Mouse (Mus musculus): ENCODE results near the gene 1700016D06Rik. TPM values are rescaled to one million over a fixed set of nuclear protein-coding genes. Genes with fewer than 3 reads are reported as not detected.

Gene 1700016D06Rik
- polyA plus RNA-seq, 1 experiment = 47.0 TPM

DNA sequence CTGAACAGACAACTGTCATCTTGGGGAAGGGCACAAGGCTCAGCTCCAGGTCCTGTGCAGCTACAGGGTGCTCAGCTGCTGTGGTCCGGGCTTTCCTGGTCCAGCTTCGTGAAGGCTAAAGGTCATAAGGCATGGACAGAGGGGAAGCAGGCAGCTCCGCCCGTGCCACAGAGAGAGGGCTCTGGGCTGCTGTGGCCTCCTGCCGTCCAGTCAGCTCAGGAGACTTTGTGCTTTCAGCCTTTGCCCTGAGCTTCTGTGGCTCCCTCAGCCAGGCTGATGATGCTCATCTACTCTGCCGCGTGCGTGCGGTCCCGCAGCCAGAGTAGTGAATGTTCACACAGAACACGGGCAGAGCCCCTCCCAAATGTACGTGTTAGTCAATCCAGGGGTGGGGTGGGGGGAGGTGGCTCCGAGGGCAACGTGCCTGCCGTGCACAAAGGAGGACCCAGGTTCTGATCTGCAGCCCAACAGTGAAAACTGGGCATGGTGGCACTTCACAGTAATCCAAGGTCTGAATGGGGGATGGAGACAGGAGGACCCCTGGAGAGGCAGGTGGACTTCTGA lies 34.9 kb upstream of the 1700016D06Rik start:
- no peaks in the 10 kb centered on the region for H3K36me3 ChIP-seq (ENCODE audit: control insufficient read depth, insufficient read depth, low read length)
- no peak overlapping the region for H3K4me3 ChIP-seq (ENCODE audit: control insufficient read depth, low read depth, low read length)
- H3K4me1 ChIP-seq (ENCODE audit: control insufficient read depth, insufficient read depth, low read length) = no peaks in the 10 kb centered on the region
- H3K27ac ChIP-seq (ENCODE audit: control insufficient read depth, insufficient read depth, low read depth, low read length) = no peak overlapping the region
- no peaks in the 10 kb centered on the region for H3K27me3 ChIP-seq (ENCODE audit: control insufficient read depth, insufficient read depth, low read length)
- TF ChIP-seq POLR2A (IDR thresholded peaks at IDR 0.05; ENCODE audit: control insufficient read depth, low read depth, low read length) (no peak), CTCF (IDR thresholded peaks at IDR 0.05; ENCODE audit: control insufficient read depth, insufficient read depth, insufficient replicate concordance, low read depth, low read length) (no peak)

DNA sequence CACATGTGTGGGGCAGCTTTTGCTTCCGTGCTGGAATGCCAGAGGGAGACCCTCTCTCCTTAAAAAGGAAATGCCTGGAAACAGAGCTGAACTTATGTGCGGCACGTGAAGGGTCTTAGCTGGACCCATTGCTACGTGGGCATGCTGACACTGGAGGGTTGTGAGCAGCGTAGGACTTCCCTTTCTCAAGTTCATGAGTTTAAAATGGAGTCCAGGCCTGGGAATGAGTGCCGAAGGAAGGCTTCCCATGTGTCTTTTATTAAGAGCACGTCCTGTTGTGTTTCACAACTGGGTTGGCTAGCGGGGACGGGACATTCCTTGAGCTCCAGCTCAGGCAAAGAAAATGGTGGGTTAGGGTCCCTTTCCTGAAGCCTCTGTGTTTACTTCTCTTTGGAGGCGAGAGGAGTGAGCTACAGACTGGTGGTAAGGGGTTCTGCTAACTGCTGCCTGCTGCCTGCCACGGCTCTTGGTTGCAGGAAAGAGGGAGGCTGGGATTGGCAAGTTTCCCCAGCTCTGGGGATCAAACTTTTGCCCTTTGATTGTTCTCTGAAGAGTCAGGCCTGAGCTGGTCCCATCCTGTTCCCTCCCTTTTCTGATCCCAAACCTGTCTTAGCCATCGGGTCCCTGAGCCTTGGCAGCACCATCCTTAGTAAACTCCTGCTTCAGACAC lies 29.5 kb upstream of the 1700016D06Rik start:
- TF ChIP-seq POLR2A (IDR thresholded peaks at IDR 0.05; ENCODE audit: control insufficient read depth, low read depth, low read length) (no peak), CTCF (IDR thresholded peaks at IDR 0.05; ENCODE audit: control insufficient read depth, insufficient read depth, insufficient replicate concordance, low read depth, low read length) (no peak)

DNA sequence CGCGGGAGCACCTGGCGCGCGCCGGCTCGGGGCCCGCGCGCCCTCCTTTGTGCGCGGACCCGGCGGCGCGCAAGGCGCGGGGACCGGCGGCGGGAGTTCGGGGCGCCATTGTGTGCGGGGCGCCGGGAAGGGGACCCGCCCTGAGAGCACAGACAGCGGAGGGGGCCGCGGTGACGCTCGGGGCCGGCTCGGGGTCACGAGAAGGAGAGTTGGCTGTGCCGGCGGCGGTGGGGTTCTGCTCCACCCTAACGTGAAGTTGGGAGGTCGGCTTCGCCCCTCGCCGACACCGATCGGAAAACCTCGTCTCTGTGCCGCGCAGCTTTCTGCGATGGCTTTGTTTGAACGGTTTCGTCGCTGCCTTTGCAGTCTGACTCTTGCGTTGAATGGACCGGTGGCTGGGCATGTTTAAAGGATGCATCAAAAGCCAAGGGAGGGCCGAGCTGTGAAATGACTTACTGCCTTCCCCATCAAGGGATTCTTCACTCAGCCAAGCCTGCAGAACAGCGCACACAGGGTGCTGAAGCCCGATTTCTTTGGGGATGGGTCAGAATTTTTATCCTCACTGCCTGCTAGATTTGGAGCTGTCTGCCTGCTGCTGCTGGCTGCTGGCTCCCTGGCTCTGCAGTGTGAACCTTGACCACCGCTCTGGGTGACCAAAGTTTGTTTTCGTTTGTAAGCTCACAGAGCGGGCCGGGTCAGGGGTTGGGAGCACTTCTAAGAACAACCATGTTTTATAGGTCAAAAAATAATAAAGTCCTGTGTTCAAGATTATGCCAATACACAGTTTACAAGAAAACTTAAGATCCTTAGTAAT lies 27.8 kb upstream of the 1700016D06Rik start:
- H3K4me1 ChIP-seq (ENCODE audit: control insufficient read depth, insufficient read depth, low read length) = peaks cover 13% of the 10 kb centered on the region
- peak overlapping the region; percentile 84 for H3K4me3 ChIP-seq (ENCODE audit: control insufficient read depth, low read depth, low read length)
- no peak for TF ChIP-seq POLR2A (IDR thresholded peaks at IDR 0.05; ENCODE audit: control insufficient read depth, low read depth, low read length)
- TF ChIP-seq CTCF (IDR thresholded peaks at IDR 0.05; ENCODE audit: control insufficient read depth, insufficient read depth, insufficient replicate concordance, low read depth, low read length) = no peak
- H3K27me3 ChIP-seq (ENCODE audit: control insufficient read depth, insufficient read depth, low read length) = no peaks in the 10 kb centered on the region
- no peak overlapping the region for H3K27ac ChIP-seq (ENCODE audit: control insufficient read depth, insufficient read depth, low read depth, low read length)
- H3K36me3 ChIP-seq (ENCODE audit: control insufficient read depth, insufficient read depth, low read length) = no peaks in the 10 kb centered on the region

More for the DNA sequence above, 29.5 kb upstream of the 1700016D06Rik start:
- H3K36me3 ChIP-seq (ENCODE audit: control insufficient read depth, insufficient read depth, low read length) = no peaks in the 10 kb centered on the region
- no peak overlapping the region for H3K4me3 ChIP-seq (ENCODE audit: control insufficient read depth, low read depth, low read length)
- no peaks in the 10 kb centered on the region for H3K27me3 ChIP-seq (ENCODE audit: control insufficient read depth, insufficient read depth, low read length)
- H3K27ac ChIP-seq (ENCODE audit: control insufficient read depth, insufficient read depth, low read depth, low read length) = no peak overlapping the region
- peaks cover 13% of the 10 kb centered on the region for H3K4me1 ChIP-seq (ENCODE audit: control insufficient read depth, insufficient read depth, low read length)

DNA sequence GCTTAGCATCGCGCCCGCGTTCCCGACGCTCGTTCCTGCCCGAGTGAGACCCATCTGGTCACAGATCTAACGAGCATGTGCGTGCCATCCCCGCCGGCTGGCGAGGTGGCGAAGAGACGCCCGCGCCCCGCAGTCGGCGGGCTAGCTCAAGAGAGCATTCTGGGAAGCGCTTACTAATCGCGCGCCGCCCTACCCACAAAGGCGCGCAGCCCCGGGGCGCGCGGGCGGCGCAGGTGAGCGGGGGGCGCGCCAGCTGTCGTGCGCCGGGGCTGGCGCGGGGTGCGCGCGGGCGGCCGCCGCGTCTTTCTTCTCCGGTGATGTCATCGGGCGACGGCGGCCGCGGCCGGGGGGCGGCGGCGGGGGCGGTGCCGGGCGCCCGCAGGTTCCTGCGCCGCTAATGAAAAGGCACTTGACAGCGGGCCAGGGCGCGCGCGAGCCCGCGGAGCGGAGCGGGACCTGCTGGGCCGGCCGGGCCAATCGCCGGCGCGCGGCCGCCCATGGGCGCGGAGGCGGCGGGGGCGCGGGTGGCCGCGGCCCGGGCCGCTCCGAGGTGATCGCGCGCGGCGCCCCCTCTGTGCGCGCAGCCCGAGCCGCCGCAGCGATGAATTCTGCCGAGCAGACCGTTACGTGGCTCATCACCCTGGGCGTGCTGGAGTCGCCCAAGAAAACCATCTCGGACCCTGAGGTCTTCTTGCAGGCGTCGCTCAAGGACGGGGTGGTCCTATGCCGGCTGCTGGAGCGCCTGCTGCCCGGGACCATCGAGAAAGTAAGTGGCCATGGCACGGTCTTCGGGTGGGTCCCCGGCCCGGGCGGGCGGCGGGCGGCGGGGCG lies 27.0 kb upstream of the 1700016D06Rik start, which contains the start of gene Arhgef7:
TSS of gene Arhgef7 (plus strand) at position 71 of the 831 bp plus-strand sequence.
- peak within 1 kb of the TSS; percentile 51 for H3K27ac ChIP-seq (ENCODE audit: control insufficient read depth, insufficient read depth, low read depth, low read length)
- no peak for TF ChIP-seq CTCF (IDR thresholded peaks at IDR 0.05; ENCODE audit: control insufficient read depth, insufficient read depth, insufficient replicate concordance, low read depth, low read length)
- no peak for TF ChIP-seq POLR2A (IDR thresholded peaks at IDR 0.05; ENCODE audit: control insufficient read depth, low read depth, low read length)
- no peaks in the 10 kb centered on the region for H3K27me3 ChIP-seq (ENCODE audit: control insufficient read depth, insufficient read depth, low read length)
- peaks cover 13% of the 10 kb centered on the region for H3K4me1 ChIP-seq (ENCODE audit: control insufficient read depth, insufficient read depth, low read length)
- no peaks in the 10 kb centered on the region for H3K36me3 ChIP-seq (ENCODE audit: control insufficient read depth, insufficient read depth, low read length)
- H3K4me3 ChIP-seq (ENCODE audit: control insufficient read depth, low read depth, low read length) = peak within 1 kb of the TSS; percentile 84

DNA sequence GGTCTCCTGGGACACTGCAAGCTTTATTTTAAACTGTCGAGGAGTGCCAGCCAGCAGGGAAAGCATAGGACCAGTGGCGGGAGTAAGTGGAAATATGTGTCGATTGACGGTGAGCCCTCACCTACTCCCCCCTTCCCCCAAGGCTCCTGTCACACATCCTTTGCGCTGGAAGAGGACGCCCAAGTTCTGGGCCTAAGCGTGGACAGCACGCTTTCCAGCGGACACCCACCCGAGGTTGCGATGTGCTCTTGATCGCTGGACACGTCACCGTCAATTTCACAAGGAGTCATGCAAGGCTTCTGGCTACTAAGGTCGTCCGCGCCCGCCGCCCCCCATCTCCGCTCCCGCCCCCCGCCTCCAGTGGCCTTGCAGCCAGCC lies 26.4 kb upstream of the 1700016D06Rik start:
- H3K27ac ChIP-seq (ENCODE audit: control insufficient read depth, insufficient read depth, low read depth, low read length) = no peak overlapping the region
- no peaks in the 10 kb centered on the region for H3K27me3 ChIP-seq (ENCODE audit: control insufficient read depth, insufficient read depth, low read length)
- peaks cover 13% of the 10 kb centered on the region for H3K4me1 ChIP-seq (ENCODE audit: control insufficient read depth, insufficient read depth, low read length)
- TF ChIP-seq CTCF (IDR thresholded peaks at IDR 0.05; ENCODE audit: control insufficient read depth, insufficient read depth, insufficient replicate concordance, low read depth, low read length) = no peak
- no peak for TF ChIP-seq POLR2A (IDR thresholded peaks at IDR 0.05; ENCODE audit: control insufficient read depth, low read depth, low read length)
- no peaks in the 10 kb centered on the region for H3K36me3 ChIP-seq (ENCODE audit: control insufficient read depth, insufficient read depth, low read length)
- H3K4me3 ChIP-seq (ENCODE audit: control insufficient read depth, low read depth, low read length) = peak overlapping the region; percentile 84

DNA sequence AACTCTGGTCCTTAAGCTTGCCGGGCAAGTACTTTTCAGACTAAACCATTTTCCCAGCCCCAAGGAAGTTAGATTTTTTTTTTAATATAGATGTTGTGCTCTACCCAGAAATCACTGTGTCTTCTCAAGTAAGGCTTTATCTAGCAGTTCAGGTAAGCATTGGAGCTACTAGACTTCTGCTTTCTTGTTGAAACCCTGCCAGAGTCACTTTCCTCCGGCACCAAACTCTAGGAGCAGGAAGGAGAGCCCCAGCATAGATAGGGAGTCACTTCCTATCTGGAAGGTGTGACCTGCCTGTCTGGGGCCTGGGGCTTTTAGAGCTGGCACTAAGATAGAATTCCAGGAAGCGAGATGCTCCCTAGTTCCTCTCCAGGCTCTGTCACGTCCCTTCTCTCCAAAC lies 16.3 kb upstream of the 1700016D06Rik start:
- no peak overlapping the region for H3K4me3 ChIP-seq (ENCODE audit: control insufficient read depth, low read depth, low read length)
- no peaks in the 10 kb centered on the region for H3K36me3 ChIP-seq (ENCODE audit: control insufficient read depth, insufficient read depth, low read length)
- H3K27ac ChIP-seq (ENCODE audit: control insufficient read depth, insufficient read depth, low read depth, low read length) = no peak overlapping the region
- H3K27me3 ChIP-seq (ENCODE audit: control insufficient read depth, insufficient read depth, low read length) = no peaks in the 10 kb centered on the region
- TF ChIP-seq POLR2A (IDR thresholded peaks at IDR 0.05; ENCODE audit: control insufficient read depth, low read depth, low read length) (no peak), CTCF (IDR thresholded peaks at IDR 0.05; ENCODE audit: control insufficient read depth, insufficient read depth, insufficient replicate concordance, low read depth, low read length) (no peak)
- H3K4me1 ChIP-seq (ENCODE audit: control insufficient read depth, insufficient read depth, low read length) = 0 out of 2 replicates have a peak, but pooled peaks cover 2% of the 10 kb centered on the region
